Mouse (Mus musculus) macrophage (primary cell): ENCODE measurements at regions not wholly inside any gene's neighbourhood (a gene's known extent, or its start where the extent isn't known, plus 50 kb on each side); places are given as distances from the start of the nearest gene placed in this dataset.

ENCODE experiments used
- H3K27ac ChIP-seq: fragments of 350-480 bp; formaldehyde crosslinking; 2 replicates; pipeline ENCODE4 v1.9.0; 2021
- H3K36me3 ChIP-seq: fragments of 350-480 bp; formaldehyde crosslinking; 2 replicates; pipeline ENCODE4 v1.9.0; 2021; ENCODE audit errors: inconsistent target
- H3K4me3 ChIP-seq: fragments of 350-480 bp; formaldehyde crosslinking; 2 replicates; pipeline ENCODE4 v1.9.0; 2021; ENCODE audit errors: inconsistent target
- H3K79me2 ChIP-seq: fragments of 350-480 bp; formaldehyde crosslinking; 2 replicates; pipeline ENCODE4 v1.9.0; 2021; ENCODE audit errors: inconsistent target
- WGBS: methylation state at CpG from one replicate; pipeline ENCODE4 v1.1.7; 2026; ENCODE audit warnings: inconsistent platforms; ENCODE audit not compliant: missing documents; 5-methylcytosine and 5-hydroxymethylcytosine counted together

GRCm38 (mm10) chr17:47225306-47226269, 143.1 kb upstream of the Mrps10 start:
- whole genome bisulfite sequencing, result 8% methylated on average over 17 of the region's 18 CpGs
- H3K27ac ChIP-seq, result peak overlapping the region; percentile 91
- no peak overlapping the region for H3K4me3 ChIP-seq
- H3K79me2 ChIP-seq, result peaks cover 58% of the 10 kb centered on the region
- H3K36me3 ChIP-seq, result 0 out of 2 replicates have a peak, but pooled peaks cover 4% of the 10 kb centered on the region

DNA sequence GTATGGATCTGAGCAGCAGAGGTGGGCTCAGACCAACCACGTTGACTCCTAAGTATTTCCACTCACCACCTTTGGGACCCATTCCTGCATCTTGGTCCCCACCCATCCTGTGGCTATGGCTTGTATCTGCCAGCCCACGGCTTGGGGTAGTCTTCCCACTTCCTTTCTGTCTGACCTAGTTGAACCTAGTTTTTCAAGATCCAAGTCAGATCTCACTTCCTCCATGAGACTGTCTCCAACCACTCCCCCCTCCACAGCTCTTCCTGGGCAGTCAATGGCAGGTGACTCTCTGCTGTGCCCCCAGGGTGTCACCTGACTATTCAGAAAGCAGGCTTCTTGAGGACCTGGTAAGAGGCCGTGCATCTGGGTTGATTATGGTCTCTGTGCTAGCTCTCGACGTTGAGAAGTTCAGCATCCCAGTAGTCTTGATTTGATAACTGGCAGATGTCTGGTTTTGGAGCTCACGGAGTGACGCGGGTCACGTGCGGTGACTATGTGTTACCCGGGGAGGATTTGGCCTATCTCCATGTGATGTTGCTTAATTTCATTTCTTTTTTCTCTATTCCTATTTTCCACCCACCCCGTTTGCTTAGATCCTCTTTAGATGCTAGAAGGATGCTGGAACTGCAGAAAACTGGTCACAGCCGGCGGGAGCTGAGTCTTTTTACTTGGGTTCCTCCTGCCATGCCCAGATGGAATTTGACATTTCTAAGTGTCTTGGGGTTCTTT, 147.5 kb upstream of the Mrps10 start:
- no peaks in the 10 kb centered on the region for H3K36me3 ChIP-seq
- WGBS, result 14% methylated on average over 14 of the region's 14 CpGs
- no peak overlapping the region for H3K4me3 ChIP-seq
- H3K27ac ChIP-seq, result peak overlapping the region; percentile 91
- H3K79me2 ChIP-seq, result peaks cover 61% of the 10 kb centered on the region

DNA sequence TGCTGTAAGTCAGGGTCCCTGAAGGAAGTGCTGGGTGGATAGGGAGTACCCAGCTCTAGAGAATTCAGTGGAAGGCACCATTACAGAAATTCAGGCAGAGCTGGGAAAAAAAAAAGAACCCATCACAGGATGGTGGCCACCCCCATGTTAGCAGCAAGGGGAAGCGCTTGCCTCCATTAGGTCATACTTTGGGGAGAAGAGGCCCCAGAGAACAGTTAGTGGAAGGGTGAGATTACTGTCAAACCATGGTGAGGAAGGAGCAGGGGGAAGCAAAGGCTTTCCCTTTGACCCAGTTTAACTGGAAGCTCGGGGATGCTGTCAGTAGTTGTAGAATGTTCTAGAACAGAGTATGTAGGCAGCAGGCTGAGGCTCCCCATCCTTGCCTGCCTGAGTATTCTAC, 148.8 kb upstream of the Mrps10 start:
- H3K4me3 ChIP-seq, result no peak overlapping the region
- no peaks in the 10 kb centered on the region for H3K36me3 ChIP-seq
- H3K79me2 ChIP-seq, result peaks cover 64% of the 10 kb centered on the region
- WGBS, result 49% methylated on average over 2 of the region's 2 CpGs
- peak overlapping the region; percentile 91 for H3K27ac ChIP-seq

GRCm38 (mm10) chr17:47216490-47216889, 152.2 kb upstream of the Mrps10 start:
- WGBS, result 100% methylated on average over 2 of the region's 3 CpGs
- no peaks in the 10 kb centered on the region for H3K36me3 ChIP-seq
- H3K79me2 ChIP-seq, result peaks cover 55% of the 10 kb centered on the region
- no peak overlapping the region for H3K4me3 ChIP-seq
- H3K27ac ChIP-seq, result no peak overlapping the region

GRCm38 (mm10) chr17:47215841-47216240, 152.8 kb upstream of the Mrps10 start:
- H3K4me3 ChIP-seq, result no peak overlapping the region
- WGBS, result 7% methylated on average over 2 of the region's 2 CpGs
- H3K79me2 ChIP-seq, result peaks cover 61% of the 10 kb centered on the region
- H3K36me3 ChIP-seq, result no peaks in the 10 kb centered on the region
- H3K27ac ChIP-seq, result peak overlapping the region; percentile 76

DNA sequence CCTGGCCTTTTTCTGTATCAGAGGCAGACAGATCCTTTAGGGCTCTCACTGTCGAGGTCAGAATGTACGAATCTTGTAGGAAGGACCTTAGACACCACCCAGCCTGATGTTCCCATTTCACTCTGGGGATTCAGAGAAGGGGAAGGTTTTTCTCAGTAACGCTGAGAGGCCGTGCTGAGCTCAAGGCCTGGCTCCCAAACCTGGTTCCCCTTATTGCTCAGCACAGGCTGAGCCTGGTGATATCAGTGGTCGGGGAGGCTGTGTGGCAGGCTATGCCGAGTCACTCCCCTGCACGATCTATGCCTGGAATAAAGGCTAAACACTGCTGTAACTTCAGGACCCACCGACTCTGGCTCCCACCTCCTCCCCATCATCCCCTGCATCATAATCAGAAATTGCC, 154.6 kb upstream of the Mrps10 start:
- WGBS, result 5% methylated on average over 8 of the region's 8 CpGs
- Histone ChIP-seq H3K27ac (peak overlapping the region; percentile 76), H3K4me3 (no peak overlapping the region)

GRCm38 (mm10) chr17:47210441-47211196, 158.1 kb upstream of the Mrps10 start:
- H3K27ac ChIP-seq, result no peak overlapping the region
- no peaks in the 10 kb centered on the region for H3K36me3 ChIP-seq
- no peak overlapping the region for H3K4me3 ChIP-seq
- peaks cover 70% of the 10 kb centered on the region for H3K79me2 ChIP-seq
- 96% methylated on average over 22 of the region's 22 CpGs for WGBS

More for the DNA sequence above, 154.6 kb upstream of the Mrps10 start:
- peaks cover 73% of the 10 kb centered on the region for H3K79me2 ChIP-seq
- no peaks in the 10 kb centered on the region for H3K36me3 ChIP-seq

- no peaks in the 10 kb centered on the region for H3K36me3 ChIP-seq
- peaks cover 81% of the 10 kb centered on the region for H3K79me2 ChIP-seq
- H3K4me3 ChIP-seq, result no peak overlapping the region
- H3K27ac ChIP-seq, result no peak overlapping the region
- 96% methylated on average over 16 of the region's 16 CpGs for WGBS
These were observed 159.7 kb upstream of the Mrps10 start for GRCm38 (mm10) chr17:47208886-47209585.

GRCm38 (mm10) chr17:47207471-47207870, 161.2 kb upstream of the Mrps10 start:
- H3K27ac ChIP-seq, result no peak overlapping the region
- H3K79me2 ChIP-seq, result peaks cover 88% of the 10 kb centered on the region
- no peaks in the 10 kb centered on the region for H3K36me3 ChIP-seq
- 95% methylated on average over 4 of the region's 4 CpGs for WGBS
- no peak overlapping the region for H3K4me3 ChIP-seq

DNA sequence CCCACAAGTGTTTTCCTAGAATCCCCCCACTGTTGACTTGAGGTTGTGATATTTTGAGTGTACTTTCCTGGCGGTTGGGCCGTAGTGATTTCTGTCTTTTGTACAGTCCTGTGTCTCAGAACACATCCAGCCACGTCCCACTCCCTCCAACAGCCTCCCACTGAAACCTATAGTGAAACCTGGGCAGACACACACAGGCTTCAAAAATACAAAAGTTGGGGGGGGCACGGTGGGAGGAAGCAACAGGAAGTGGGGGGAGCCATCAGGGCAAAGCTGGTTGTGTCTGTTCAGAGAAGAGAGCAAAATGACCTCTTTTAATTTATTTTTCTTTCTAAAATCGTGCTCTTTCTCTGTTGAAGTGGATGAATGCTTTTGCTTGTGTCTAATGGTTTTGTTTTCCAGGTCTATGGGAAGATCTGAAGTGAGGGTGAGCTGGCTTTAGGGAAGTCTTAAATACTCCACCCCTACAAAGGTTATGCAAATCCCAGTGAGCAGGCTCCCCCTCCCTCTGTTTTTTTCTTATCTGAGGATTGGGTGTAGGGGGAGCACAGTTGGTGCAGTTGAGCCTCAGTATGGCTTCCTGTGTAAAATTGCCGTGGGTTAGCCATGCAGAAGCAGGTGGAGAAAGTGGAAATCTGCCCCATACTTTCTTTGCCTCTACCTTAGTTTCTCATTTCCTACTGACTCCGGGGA, 164.1 kb upstream of the Mrps10 start:
- 53% methylated on average over 7 of the region's 7 CpGs for WGBS
- no peak overlapping the region for H3K27ac ChIP-seq
- no peak overlapping the region for H3K4me3 ChIP-seq

DNA sequence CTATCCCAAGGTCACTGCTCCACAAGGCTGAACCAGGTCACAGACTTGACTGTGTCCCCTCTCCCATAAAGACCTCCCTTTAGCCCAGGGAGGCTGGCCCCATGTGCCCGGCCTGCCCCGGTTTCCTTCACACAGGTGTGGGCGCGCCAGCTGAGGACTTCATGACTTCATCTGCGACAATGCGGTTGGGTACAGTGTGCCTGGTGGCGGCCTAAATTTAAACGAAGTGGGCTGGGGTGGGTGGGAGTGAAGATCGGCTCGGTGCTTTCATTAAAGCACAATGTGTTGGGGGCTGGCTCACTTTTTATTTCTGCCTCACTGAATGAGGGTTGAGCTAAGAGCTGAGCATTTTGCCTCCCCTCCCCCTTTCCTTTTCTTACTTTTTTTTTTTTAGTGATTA, 169.5 kb upstream of the Mrps10 start:
- H3K27ac ChIP-seq, result no peak overlapping the region
- no peak overlapping the region for H3K4me3 ChIP-seq
- no peaks in the 10 kb centered on the region for H3K36me3 ChIP-seq
- peaks cover 100% of the 10 kb centered on the region for H3K79me2 ChIP-seq
- WGBS, result 94% methylated on average over 10 of the region's 10 CpGs

More for the DNA sequence above, 164.1 kb upstream of the Mrps10 start:
- no peaks in the 10 kb centered on the region for H3K36me3 ChIP-seq
- H3K79me2 ChIP-seq, result peaks cover 88% of the 10 kb centered on the region

- 96% methylated on average over 6 of the region's 7 CpGs for WGBS
- Histone ChIP-seq H3K36me3 (no peaks in the 10 kb centered on the region), H3K4me3 (no peak overlapping the region), H3K79me2 (peaks cover 100% of the 10 kb centered on the region), H3K27ac (no peak overlapping the region)
These were observed 170.7 kb upstream of the Mrps10 start for GRCm38 (mm10) chr17:47197957-47198356.

DNA sequence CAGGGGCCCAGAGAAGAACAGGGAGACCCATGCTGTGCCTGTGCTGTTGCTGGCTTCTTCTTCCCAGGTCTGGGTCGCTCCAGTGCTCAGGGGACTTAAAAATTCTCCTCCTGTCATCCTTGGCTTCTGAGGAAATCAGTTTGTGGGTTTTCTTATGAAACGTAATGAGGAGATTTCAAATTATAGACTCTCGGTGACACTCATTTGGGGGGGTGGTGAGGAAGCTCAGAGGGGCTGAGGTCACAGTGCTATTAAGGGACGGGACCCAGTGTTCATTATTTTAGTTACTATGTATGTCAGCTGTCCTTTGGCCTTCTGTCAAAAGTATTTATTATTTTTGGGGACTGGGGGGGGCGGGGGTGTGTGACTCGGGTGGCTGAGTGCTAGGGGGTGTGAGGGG, 171.7 kb upstream of the Mrps10 start:
- Histone ChIP-seq H3K4me3 (no peak overlapping the region), H3K27ac (no peak overlapping the region), H3K79me2 (peaks cover 100% of the 10 kb centered on the region), H3K36me3 (no peaks in the 10 kb centered on the region)
- WGBS, result 62% methylated on average over 6 of the region's 6 CpGs
